Mouse (Mus musculus): ENCODE measurements around the gene Btg1. TPM values are rescaled to one million over a fixed set of nuclear protein-coding genes. Genes with fewer than 3 reads are reported as not detected.

Btg1 gene
- total RNA-seq, 4 experiments from 2014 or later, result 46.5 to 59.9 (median 50.7) TPM

DNA sequence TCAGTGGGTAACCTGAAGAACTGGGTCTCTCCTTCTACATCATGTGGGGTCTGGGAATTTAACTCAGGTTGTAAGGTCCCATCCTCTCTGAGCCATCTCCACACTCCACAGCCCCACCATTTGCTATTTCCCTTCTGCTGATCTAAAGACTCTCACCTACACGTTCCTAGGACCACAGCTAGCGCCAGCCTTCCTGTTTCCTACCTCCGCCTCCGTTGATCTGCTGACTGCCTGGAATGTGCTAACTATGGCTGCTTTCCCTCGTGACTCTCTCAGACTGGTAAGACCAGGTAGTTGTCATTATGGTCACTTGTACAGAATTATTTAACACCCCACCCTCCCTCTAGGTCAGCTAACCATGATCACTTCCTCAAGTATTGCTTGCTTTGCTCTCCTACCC lies 13.3 kb downstream of the Btg1 start:
- DNase-seq (ENCODE audit: low spot score in 2 of 2), result no peak

DNA sequence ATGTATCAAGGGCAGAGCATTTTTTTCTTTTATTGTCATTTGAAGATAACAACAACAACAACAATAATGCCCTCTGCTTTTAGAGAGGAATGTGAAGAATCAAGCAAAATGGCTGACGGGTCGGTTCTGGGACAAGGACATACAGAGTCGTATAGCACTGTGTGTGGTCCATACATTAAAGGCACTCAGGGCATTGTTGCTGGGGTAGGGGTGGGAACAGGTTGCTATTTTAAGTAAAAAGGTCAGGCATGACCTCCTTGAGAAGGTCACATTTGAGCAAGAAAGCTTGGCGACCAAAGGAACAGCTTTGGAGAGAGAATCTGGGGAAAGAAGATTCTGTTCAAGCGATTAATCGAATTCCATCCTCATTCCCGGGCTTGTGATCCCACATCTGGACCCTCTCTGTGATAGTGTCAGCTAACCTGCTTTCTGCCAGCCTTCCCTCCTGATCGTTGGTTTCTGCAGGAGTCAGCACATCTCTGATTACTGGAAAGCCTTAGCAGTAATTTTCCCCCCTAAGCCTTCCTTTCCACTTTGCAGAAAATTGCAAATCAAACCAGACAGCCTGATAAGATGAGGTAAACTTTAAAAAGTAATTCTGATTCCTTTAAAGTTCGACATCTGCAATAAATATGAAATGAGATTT lies 14.4 kb downstream of the Btg1 start:
- DNase-seq (ENCODE audit: low spot score in 2 of 2), result no peak

DNA sequence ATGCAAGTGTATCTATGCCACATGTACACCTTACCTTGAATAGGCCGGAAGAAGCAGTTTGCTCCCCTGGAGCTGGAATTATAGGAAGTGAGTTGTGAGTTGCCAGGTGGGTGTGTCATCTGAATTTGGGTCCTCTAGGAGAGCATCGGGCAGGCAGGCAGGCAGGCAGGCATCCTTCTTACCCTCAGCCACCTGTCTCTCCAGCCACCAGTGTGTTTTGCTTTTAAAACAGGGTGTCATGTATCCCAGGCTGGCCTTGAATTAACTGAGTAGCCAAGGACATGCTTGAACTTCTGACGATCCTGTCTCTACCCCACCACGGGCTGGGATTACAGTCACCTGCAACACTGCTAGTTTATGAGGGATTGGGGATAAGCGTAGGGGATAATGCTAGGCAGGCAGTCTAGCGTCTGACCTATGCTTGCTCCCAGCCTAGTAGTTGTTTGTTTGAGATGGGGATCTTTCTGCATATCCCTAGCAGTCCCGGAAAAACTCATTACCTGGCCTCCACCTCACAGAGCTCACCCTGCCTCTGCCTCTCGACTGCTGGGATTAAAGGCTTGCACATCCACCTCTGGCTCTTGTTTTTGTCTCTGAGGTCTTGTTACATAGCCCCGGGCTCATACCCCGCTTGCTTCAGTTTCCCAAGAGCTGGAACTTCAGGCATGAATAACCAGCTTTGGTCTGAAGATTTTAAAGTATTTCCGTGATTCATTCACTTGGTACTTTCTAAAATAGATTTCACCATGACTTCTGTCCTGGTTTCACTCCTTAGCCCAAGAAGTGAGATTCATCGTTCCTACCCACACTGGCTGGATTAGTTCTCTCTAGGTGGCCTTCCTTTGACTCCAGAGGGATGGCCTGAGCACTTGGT lies 15.7 kb downstream of the Btg1 start:
- DNase-seq (ENCODE audit: low spot score in 2 of 2), result no peak

DNA sequence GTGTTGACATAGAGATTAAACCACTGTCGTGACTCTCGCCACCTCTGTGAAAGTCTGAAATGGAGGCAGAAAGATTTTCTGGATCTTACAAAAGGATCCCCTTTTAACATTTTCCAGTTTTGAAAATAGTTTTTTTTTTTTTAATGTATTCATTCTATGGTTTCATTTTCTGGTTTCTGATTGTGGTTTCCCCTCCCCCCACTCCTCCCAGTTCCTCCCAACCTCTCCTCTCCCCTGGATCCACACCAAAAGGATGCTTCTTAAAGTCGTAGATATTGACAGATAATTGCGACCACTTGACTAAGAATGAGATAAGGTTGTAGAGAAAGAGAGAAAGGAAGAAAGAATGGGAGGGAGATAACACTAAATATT lies 16.3 kb downstream of the Btg1 start:
- DNase-seq (ENCODE audit: low spot score in 2 of 2), result no peak

DNA sequence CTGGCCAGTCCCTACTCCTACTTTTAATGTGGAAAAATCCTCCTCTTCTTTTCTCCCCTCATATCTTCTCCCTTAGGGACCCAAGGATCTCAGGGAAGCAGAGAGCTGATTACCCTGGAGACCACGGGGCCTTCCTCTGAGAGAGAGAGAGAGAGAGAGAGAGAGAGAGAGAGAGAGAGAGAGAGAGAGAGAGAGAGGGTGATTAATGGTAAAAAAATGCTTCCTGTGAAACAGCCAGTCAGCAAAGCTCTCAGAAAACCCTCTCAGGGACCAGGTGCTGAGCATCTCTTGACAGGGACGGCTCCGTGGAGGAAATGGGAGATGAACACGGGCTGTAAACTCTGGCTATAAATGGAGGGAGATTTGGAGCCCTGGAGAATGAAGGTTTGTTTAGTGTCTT lies 18.7 kb downstream of the Btg1 start:
- DNase-seq (ENCODE audit: low spot score in 2 of 2), result no peak

DNA sequence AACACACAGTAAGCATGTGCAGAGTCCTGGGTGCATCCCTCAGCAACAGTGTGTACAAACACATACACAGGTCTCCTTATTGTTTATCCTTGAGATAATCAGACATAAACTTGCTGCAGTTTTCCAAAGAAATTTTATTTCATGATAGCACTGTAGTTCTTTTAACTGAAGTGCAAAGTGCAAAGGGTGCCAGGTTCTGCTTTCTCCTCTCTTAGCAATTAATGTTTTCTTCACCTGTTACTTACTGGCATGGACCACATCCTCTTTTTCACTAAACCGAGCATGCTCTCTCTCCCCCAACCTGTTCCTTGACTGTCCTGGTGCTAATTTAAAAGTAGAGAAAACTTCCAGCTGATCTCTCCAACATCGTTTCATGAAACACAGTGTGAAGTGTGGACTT lies 21.7 kb downstream of the Btg1 start:
- no peak for DNase-seq (ENCODE audit: low spot score in 2 of 2)

DNA sequence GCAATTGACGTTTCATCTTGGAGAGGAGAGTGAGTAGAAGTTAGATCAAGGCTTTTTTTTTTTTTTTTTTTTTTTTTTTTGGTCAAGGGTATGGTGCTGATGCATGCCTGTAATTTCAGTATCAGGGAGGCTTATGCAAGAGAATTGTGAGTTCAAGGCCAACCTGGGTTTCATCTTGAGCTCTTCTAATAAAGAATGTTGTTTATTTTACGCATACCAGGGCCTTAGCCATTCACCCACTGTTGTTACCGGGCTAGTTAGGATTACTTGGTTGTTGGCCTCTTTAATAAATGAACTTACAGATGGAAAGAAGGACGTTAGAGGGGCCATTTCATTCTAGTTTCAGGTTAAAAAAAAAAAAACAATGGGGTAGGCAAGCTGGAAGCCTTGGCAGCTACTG lies 25.2 kb downstream of the Btg1 start:
- DNase-seq (ENCODE audit: low spot score in 2 of 2), result no peak

DNA sequence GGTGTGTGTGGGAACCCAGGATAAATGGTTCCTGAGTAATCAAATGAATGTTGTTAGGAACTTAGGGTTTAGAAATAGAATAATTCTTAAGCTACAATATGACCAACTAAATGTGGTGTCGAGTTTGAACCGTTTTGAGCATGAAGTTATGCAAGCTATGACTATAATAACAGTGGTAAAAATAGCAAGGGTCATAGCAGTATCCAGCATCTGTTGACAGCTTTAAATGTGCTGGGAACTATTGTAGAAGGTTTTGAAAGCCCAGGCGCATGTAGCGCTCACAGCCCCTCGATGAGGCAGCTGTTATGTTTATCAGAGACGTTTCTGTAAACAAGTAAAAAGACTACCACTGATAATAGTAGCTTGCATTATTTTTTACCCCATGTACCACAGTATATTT lies 25.9 kb downstream of the Btg1 start:
- no peak for DNase-seq (ENCODE audit: low spot score in 2 of 2)

DNA sequence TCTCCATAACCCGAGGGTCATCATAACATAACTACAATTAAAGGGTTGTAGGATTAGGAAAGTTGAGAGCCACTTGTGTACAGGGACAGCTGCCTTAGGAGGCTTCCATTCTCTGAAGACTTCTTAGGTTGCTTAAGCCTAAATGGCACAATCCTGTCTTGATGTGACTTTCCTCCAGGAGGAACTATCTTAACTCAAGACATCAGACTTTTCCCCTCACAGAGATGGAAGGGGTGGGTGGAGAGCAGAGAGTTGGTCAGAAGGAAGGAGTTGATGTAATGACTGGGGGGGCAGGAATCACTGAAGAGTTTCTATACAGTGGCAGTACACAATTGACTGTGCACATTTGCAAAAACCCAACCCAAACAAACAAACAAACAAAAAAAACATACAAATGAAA lies 28.4 kb downstream of the Btg1 start:
- DNase-seq (ENCODE audit: low spot score in 2 of 2), result no peak

DNA sequence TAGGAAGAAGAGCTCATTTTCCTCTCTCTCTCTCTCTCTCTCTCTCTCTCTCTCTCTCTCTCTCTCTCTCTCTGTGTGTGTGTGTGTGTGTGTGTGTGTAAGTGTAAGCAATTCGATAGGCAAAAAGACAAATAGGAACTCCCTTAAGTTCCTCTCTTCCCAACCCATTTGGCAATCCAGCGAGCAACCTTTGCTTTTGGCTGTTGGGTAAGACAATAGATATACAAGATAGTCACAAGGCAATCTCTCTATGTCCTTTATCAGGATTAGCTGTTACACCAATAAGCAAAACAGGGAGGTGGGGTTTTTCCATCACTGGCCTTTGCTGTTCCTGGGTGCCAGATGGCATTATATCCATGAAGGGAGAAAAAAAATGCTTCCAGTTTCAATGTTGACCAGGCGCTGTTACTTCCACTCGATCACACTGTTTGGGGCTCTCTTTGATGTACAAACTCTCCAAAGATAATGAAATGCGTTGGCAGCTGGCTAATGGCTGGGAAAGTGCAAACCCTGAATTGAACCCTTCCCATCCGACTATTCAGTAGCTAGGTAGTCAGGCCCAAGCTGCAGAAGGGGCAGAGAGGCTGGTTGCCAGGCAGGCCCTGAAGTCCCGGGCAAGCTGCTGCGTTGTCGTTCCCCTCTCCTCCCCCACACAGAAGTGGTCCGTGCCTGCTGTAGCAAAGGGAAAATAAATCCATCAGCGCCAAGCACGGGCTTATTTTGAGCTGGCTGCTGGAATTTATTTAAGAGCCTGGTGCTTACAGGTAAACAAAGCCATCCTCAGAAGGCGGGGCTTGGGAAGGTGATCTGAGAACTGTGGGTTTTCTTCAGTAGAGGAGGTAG lies 29.4 kb downstream of the Btg1 start:
- DNase-seq (ENCODE audit: low spot score in 2 of 2), result peak; percentile 44 to 53

DNA sequence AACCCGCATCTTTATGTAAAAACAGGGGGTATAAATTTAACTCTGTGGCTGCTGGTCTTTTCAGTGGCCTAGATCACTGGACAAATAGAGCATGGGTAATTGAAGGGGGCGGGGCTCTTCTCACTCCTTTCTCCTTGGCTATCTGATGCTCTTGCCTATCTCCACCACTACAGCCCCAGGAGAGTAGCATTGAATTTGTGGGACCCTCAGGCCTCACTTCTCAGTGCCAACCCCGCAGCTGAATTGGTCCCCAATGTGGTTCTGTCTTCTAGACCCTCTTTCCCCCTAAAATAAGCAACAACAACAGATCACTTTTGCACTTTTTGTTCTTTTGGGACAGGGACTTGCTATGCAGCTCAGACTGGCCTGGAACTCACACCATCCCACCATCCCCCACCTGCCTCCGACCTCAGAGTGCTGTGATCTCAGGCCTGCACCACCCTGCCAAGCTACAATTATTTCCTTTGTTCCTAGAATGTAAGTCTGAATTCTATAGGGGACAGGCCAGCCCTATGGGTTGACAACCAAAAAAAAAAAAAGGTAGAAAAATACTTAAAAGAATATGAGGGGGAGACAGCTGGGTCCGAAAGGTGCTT lies 30.2 kb downstream of the Btg1 start:
- no peak for DNase-seq (ENCODE audit: low spot score in 2 of 2)

DNA sequence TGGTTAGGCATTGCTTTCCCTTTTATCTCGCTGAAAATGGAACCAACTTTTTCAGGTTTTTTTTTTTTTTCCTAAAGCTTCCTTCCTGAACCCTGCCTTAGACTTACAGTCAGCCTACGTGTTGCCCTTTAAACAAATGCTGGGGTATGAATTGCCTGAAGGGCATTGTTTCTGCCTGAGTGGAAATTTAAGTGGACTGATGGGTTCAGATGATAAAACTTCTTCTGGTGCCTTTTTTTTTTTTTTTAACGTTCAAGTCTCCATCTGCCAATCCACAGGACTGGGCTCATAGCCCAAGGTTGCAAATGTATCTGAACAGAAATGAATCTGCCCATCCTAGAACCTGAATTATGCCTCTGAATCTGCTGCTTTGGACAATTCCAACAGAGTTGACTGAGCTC lies 31.4 kb downstream of the Btg1 start:
- DNase-seq (ENCODE audit: low spot score in 2 of 2), result no peak

DNA sequence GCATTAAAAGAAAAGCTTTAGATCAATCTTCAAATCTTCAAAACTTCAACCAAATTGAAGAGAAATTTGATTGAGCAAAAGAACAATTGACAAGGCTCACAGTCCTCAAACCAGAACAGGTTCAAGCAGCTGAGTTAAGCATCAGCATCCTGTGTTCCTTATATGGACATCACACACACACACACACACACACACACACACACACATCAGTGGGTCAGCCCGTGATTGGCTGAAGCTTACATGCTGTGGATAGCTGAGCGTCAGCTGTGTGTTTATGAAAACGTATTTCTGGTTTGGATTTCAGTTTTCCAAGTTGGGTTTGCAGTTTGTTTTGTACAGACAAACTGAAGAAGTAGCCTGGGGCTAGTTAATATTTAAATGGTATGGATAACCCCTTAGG lies 32.7 kb downstream of the Btg1 start:
- no peak for DNase-seq (ENCODE audit: low spot score in 2 of 2)

DNA sequence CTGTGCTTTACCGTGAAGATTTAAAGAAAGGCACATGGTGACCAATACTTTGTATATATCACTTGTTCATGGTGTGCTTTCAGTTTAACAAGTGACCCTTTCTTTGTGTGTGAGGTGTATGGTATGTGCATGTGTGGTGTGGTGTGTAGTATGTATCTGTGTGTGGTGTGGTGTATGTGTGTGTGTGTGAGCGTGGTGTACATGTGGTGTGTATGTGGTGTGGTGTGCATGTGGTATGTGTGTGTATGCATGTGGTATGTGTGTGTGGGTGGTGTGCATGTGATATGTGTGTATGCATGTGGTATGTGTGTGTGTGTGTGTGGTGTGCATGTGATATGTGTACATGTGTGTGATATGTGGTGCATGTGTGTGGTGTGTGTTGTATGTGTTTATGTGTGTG lies 35.6 kb downstream of the Btg1 start:
- no peak for DNase-seq (ENCODE audit: low spot score in 2 of 2)

DNA sequence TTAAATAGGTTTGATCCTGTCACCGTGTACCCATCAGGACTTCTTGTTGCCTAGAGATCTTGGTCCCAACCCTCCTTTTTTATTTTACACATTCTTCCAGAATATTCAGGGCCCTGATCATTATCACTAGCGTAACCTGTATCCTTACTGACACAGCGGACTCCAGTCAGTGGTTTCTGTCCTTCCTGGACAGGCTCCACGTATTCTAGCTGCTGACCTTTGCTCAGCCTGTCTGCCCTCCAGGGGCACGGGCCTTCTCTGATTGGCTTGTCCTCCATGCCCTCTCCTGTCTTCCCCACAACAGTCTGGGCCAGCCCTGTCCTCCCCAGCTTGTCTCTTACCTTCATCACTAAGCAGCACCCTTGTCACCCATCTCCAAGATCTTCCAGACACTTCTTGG lies 36.2 kb downstream of the Btg1 start:
- no peak for DNase-seq (ENCODE audit: low spot score in 2 of 2)

DNA sequence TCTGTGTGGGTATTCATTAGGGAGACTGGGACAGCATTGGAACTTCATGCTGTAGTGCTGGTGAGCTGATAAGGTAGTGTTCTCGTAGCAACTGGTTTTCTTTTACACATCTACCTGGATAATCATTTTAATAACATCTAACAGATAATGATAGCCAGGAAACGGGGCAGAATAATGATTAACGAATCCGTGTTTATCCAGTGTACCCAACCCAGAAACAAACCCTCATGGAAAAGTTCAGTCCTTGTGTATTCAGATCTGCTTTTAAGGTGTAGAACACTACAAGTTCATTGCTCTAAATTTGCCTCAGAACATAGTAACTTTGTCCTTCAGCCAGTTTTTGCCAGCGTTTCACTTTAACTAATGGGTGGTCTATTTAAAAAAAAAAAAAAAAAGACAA lies 37.3 kb downstream of the Btg1 start:
- DNase-seq (ENCODE audit: low spot score in 2 of 2), result no peak

DNA sequence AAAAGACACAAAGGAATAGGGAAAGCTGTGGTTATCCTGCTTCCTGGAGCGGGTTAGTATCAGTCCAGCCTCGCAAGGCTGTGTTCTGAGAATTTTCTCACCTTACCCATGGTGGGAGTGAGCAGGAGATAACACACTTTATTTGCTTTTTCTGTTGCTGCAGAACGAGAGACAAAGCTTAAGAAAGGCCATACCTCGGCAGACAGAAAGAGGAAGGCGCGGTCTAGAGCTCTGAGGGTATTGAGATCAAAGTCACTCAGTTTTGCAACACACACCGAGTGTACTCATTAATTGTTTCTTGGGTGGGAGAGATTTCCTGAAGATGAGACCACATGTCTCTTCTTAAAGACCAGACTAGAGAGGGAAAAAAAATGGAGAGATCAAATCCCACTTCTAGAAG lies 37.8 kb downstream of the Btg1 start:
- DNase-seq (ENCODE audit: low spot score in 2 of 2), result no peak

DNA sequence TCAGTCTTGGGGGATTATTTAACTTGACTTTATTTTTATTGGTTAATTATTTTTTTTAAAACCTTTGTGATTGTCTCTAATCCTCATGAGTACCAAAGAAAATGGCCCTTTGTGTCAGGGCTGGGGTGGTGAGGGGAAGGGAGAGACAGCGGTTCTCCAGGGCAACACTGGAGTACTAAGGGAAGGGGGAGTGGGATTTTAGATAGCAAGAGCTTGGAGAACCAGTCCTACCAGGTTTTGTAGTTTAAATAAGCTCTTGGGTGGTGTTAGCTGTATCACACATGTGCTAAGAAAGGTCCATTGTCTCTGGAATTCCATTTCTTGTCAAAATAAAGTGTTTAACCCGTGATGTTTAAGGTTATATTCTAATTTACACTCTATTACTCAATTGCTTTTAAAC lies 38.3 kb downstream of the Btg1 start:
- DNase-seq (ENCODE audit: low spot score in 2 of 2), result no peak

DNA sequence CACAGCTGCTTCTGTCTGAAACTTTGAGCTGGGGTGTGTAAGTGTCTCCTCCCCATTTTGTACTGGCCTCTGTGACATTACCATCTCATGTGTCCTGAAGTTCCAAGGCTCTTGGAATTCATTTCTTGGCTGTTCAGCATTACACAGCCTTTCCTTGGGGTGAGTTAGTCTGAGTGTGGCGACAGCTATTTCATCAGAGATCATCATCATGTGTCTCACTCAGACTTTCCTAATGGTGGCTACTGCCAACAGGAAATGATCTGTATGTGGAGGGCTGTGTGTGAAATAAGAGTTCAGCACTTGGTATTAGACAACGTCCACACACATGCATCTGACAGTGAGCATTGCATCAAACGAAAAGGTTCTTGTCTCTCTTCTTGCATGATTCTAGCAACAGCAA lies 39.4 kb downstream of the Btg1 start:
- DNase-seq (ENCODE audit: low spot score in 2 of 2), result no peak

DNA sequence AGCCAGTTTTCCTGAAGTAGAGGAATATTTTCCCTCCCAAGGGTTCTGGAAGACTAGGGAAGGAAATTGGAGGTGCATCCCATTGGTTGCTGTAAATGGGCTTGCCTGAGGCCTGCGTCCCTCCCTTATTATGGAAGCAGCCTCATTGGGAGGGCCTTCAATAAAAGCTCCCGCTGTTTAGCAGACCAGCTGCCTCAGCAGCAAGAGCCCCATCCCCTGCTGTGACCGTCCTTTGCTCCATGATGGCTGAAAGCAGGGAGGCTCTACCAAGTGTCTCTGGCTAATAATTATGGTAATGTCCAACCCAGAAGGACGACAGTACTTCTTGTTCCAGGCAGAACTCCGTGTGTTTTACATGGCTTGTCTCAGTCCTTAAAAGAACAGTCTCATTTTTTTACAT lies 42.1 kb downstream of the Btg1 start:
- DNase-seq (ENCODE audit: low spot score in 2 of 2), result no peak

DNA sequence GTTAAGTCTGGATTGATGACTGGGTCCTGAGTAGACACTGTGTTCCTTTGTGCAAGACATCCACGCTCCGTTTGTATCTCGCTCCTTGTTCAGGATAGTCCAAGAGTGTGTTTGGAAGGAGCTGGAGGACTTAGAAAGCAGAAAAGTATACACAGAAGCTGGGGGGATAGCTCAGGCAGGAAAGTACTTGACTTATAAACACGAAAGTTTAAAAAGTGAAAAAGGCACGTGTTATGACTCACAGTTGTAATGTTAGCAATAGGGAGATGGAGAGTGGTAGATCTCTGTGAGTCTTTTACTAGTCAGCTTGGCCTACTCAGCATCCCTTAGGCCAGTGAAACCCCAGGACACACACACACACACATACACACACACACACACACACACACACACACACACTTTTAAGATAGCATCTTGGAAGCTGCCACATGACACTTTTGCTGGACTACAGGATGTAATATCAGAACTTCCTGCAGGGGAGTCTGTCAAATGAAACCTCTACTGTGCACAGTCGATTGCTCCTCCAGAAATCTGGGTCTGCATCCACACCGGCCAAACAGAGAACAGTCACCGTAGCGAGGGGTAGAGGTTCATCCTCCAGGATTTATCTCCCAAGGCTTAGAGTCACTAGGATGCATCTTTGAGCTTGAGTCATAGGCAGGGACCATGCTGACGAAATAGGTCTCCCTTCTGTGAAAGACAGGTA lies 43.6 kb downstream of the Btg1 start:
- no peak for DNase-seq (ENCODE audit: low spot score in 2 of 2)

All from layer of hippocampus, adult 8-10 months (tissue).